Mouse (Mus musculus): ENCODE data around the gene Susd1.

GRCm38 (mm10) chr4:59454046-59454445 is 15.6 kb upstream of the Susd1 start:
- TF ChIP-seq POLR2A (IDR thresholded peaks at IDR 0.05; ENCODE audit: insufficient read depth, low read depth, low read length): no peak
- no peak for TF ChIP-seq CTCF (IDR thresholded peaks at IDR 0.05)
- TF ChIP-seq EP300 (IDR thresholded peaks at IDR 0.05; ENCODE audit: insufficient read depth, low read depth, low read length): no peak
